Mouse (Mus musculus): ENCODE results near the gene Cidec. TPM values are rescaled to one million over a fixed set of nuclear protein-coding genes. Genes with fewer than 3 reads are reported as not detected.

The Cidec gene
- polyA plus RNA-seq, 2 experiments, result 0.11 TPM; not detected in 1

- H3K4me3 ChIP-seq (replicated peaks; ENCODE audit: low read length), result peak overlapping the region; percentile 97
- DNase-seq (ENCODE audit: low spot score), result no peak
- ATAC-seq (ENCODE audit: low FRiP score, low read depth), result no peak
- peak overlapping the region; percentile 94 for H3K27ac ChIP-seq (replicated peaks; ENCODE audit: low read depth, low read length)
- peaks cover 55% of the 10 kb centered on the region for H3K36me3 ChIP-seq (ENCODE audit: control insufficient read depth, insufficient read depth, low read length)
- peaks cover 14% of the 10 kb centered on the region for H3K4me1 ChIP-seq (ENCODE audit: control insufficient read depth, insufficient read depth, low read length)
- no peak for TF ChIP-seq POLR2A (IDR thresholded peaks at IDR 0.05; ENCODE audit: borderline replicate concordance, extremely low read depth, insufficient read depth, insufficient read length)
- no peaks in the 10 kb centered on the region for H3K27me3 ChIP-seq (ENCODE audit: control insufficient read depth, insufficient read depth, low read length)
- H3K9me3 ChIP-seq (ENCODE audit: control insufficient read depth, low read length), result no peaks in the 10 kb centered on the region
- WGBS, result 9% methylated on average over 7 of the region's 7 CpGs
- H3K9ac ChIP-seq (ENCODE audit: low read depth, low read length, severe bottlenecking), result peak overlapping the region; percentile 91
- H3K4me2 ChIP-seq (replicated peaks; ENCODE audit: low read depth, low read length, severe bottlenecking), result peak overlapping the region; percentile 80
Observed at GRCm38 (mm10) chr6:113377172-113377495, 58.4 kb downstream of the Cidec start.

Small RNA genes within 50 kb of the gene (microRNA-seq; reads per million reads assigned to microRNA genes)
- gene Gm24387, result not detected

Other genes starting within 250 kb of the Cidec start
- gene Lhfpl4, start 240.4 kb downstream of the Cidec start, polyA plus RNA-seq (2012; rRNA removed), result 0.65 and 0.67 TPM in 2 replicates
- gene Lhfpl4, start 240.4 kb downstream of the Cidec start, polyA plus RNA-seq (2014; fragmentation: Nextera tagmentation; extraction: Ambion mirVana), result 0.32 and 0.64 TPM in 2 replicates
- gene Mtmr14, start 197.9 kb downstream of the Cidec start, polyA plus RNA-seq (2012; rRNA removed), result 31.2 and 44.0 TPM in 2 replicates
- gene Mtmr14, start 197.9 kb downstream of the Cidec start, polyA plus RNA-seq (2014; fragmentation: Nextera tagmentation; extraction: Ambion mirVana), result 30.4 and 31.8 TPM in 2 replicates
- gene Cpne9, start 153.5 kb downstream of the Cidec start, polyA plus RNA-seq (2012; rRNA removed), result 0.46 and 0.77 TPM in 2 replicates
- 0.44 TPM in 2 replicates for gene Cpne9, start 153.5 kb downstream of the Cidec start, polyA plus RNA-seq (2014; fragmentation: Nextera tagmentation; extraction: Ambion mirVana)
- 35.7 and 36.5 TPM in 2 replicates for gene Brpf1, start 128.6 kb downstream of the Cidec start, polyA plus RNA-seq (2012; rRNA removed)
- gene Brpf1, start 128.6 kb downstream of the Cidec start, polyA plus RNA-seq (2014; fragmentation: Nextera tagmentation; extraction: Ambion mirVana), result 20.6 and 22.0 TPM in 2 replicates
- gene Ogg1, start 108.8 kb downstream of the Cidec start, polyA plus RNA-seq (2012; rRNA removed), result 22.6 and 26.3 TPM in 2 replicates
- gene Ogg1, start 108.8 kb downstream of the Cidec start, polyA plus RNA-seq (2014; fragmentation: Nextera tagmentation; extraction: Ambion mirVana), result 11.1 and 11.7 TPM in 2 replicates
- 69.0 and 70.6 TPM in 2 replicates for gene Camk1, start 91.8 kb downstream of the Cidec start, polyA plus RNA-seq (2012; rRNA removed)
- 98.4 and 105 TPM in 2 replicates for gene Camk1, start 91.8 kb downstream of the Cidec start, polyA plus RNA-seq (2014; fragmentation: Nextera tagmentation; extraction: Ambion mirVana)
- 38.9 and 39.5 TPM in 2 replicates for gene Tada3, start 57.9 kb downstream of the Cidec start, polyA plus RNA-seq (2012; rRNA removed)
- gene Tada3, start 57.9 kb downstream of the Cidec start, polyA plus RNA-seq (2014; fragmentation: Nextera tagmentation; extraction: Ambion mirVana), result 41.2 and 43.9 TPM in 2 replicates
- 99.1 and 107 TPM in 2 replicates for gene Arpc4, start 57.6 kb downstream of the Cidec start, polyA plus RNA-seq (2012; rRNA removed)
- 223 and 226 TPM in 2 replicates for gene Arpc4, start 57.6 kb downstream of the Cidec start, polyA plus RNA-seq (2014; fragmentation: Nextera tagmentation; extraction: Ambion mirVana)
- gene Ttll3, start 46.5 kb downstream of the Cidec start, polyA plus RNA-seq (2012; rRNA removed), result 21.4 and 26.1 TPM in 2 replicates
- gene Ttll3, start 46.5 kb downstream of the Cidec start, polyA plus RNA-seq (2014; fragmentation: Nextera tagmentation; extraction: Ambion mirVana), result 2.3 and 4.8 TPM in 2 replicates
- 38.9 and 46.2 TPM in 2 replicates for gene Rpusd3, start 16.4 kb downstream of the Cidec start, polyA plus RNA-seq (2012; rRNA removed)
- 20.9 and 25.1 TPM in 2 replicates for gene Rpusd3, start 16.4 kb downstream of the Cidec start, polyA plus RNA-seq (2014; fragmentation: Nextera tagmentation; extraction: Ambion mirVana)
- gene Jagn1, start 6.8 kb upstream of the Cidec start, polyA plus RNA-seq (2012; rRNA removed), result 61.0 and 74.5 TPM in 2 replicates
- gene Jagn1, start 6.8 kb upstream of the Cidec start, polyA plus RNA-seq (2014; fragmentation: Nextera tagmentation; extraction: Ambion mirVana), result 80.5 and 82.8 TPM in 2 replicates
- 6.7 and 9.6 TPM in 2 replicates for gene Il17re, start 22.7 kb upstream of the Cidec start, polyA plus RNA-seq (2012; rRNA removed)
- 7.9 and 9.2 TPM in 2 replicates for gene Il17re, start 22.7 kb upstream of the Cidec start, polyA plus RNA-seq (2014; fragmentation: Nextera tagmentation; extraction: Ambion mirVana)
- 21.5 and 25.2 TPM in 2 replicates for gene Il17rc, start 35.7 kb upstream of the Cidec start, polyA plus RNA-seq (2012; rRNA removed)
- 18.5 and 28.2 TPM in 2 replicates for gene Il17rc, start 35.7 kb upstream of the Cidec start, polyA plus RNA-seq (2014; fragmentation: Nextera tagmentation; extraction: Ambion mirVana)
- gene Creld1, start 47.5 kb upstream of the Cidec start, polyA plus RNA-seq (2012; rRNA removed), result 14.0 and 15.9 TPM in 2 replicates
- 15.9 and 16.1 TPM in 2 replicates for gene Creld1, start 47.5 kb upstream of the Cidec start, polyA plus RNA-seq (2014; fragmentation: Nextera tagmentation; extraction: Ambion mirVana)
- 0.54 and 0.73 TPM in 2 replicates for gene Prrt3, start 66.2 kb upstream of the Cidec start, polyA plus RNA-seq (2012; rRNA removed)
- gene Prrt3, start 66.2 kb upstream of the Cidec start, polyA plus RNA-seq (2014; fragmentation: Nextera tagmentation; extraction: Ambion mirVana), result 0.36 and 0.70 TPM in 2 replicates
- gene Emc3, start 95.9 kb upstream of the Cidec start, polyA plus RNA-seq (2012; rRNA removed), result 58.0 and 61.6 TPM in 2 replicates
- 93.8 and 96.3 TPM in 2 replicates for gene Emc3, start 95.9 kb upstream of the Cidec start, polyA plus RNA-seq (2014; fragmentation: Nextera tagmentation; extraction: Ambion mirVana)
- gene Fancd2, start 95.9 kb upstream of the Cidec start, polyA plus RNA-seq (2012; rRNA removed), result 12.8 and 15.9 TPM in 2 replicates
- 7.5 and 7.8 TPM in 2 replicates for gene Fancd2, start 95.9 kb upstream of the Cidec start, polyA plus RNA-seq (2014; fragmentation: Nextera tagmentation; extraction: Ambion mirVana)
- gene Fancd2os, start 165.0 kb upstream of the Cidec start, polyA plus RNA-seq (2012; rRNA removed), result 0.05 TPM in 1 of 2 replicates, not detected in the other
- gene Fancd2os, start 165.0 kb upstream of the Cidec start, polyA plus RNA-seq (2014; fragmentation: Nextera tagmentation; extraction: Ambion mirVana), result 0.19 and 0.40 TPM in 2 replicates
- 211 and 223 TPM in 2 replicates for gene Brk1, start 169.0 kb upstream of the Cidec start, polyA plus RNA-seq (2012; rRNA removed)
- gene Brk1, start 169.0 kb upstream of the Cidec start, polyA plus RNA-seq (2014; fragmentation: Nextera tagmentation; extraction: Ambion mirVana), result 251 and 259 TPM in 2 replicates
- gene Vhl, start 188.2 kb upstream of the Cidec start, polyA plus RNA-seq (2012; rRNA removed), result 36.2 and 37.2 TPM in 2 replicates
- 55.3 and 60.4 TPM in 2 replicates for gene Vhl, start 188.2 kb upstream of the Cidec start, polyA plus RNA-seq (2014; fragmentation: Nextera tagmentation; extraction: Ambion mirVana)
- 9.0 and 9.1 TPM in 2 replicates for gene Irak2, start 202.7 kb upstream of the Cidec start, polyA plus RNA-seq (2012; rRNA removed)
- gene Irak2, start 202.7 kb upstream of the Cidec start, polyA plus RNA-seq (2014; fragmentation: Nextera tagmentation; extraction: Ambion mirVana), result 2.3 and 3.3 TPM in 2 replicates

Data from limb, embryonic 14.5 days (tissue).